ENCODE assay signal across 7 mouse cellular contexts in genomic region chr14:122981831-122982485, GRCm38 (mm10). TPM values are rescaled to one million over a fixed set of nuclear protein-coding genes. Genes with fewer than 3 reads are reported as not detected.
DNase-seq lines count a peak whose midpoint lies in the region; ATAC-seq lines count a peak whose summit lies in the region.

No protein-coding gene starts in this region.

- DNase-seq in testis, postnatal 14 days (ENCODE audit: low spot score) = peak; percentile 24
- DNase-seq in testis, postnatal 10 days (ENCODE audit: low spot score) = no peak
- no peak for DNase-seq in forebrain, embryonic 11.5 days (ENCODE audit: low spot score)
- DNase-seq in liver, embryonic 13.5 days = no peak
- no peak for DNase-seq in ovary, postnatal 14 days (ENCODE audit: low spot score)
- DNase-seq in gastrocnemius, postnatal 25 days = no peak

- H3K9me3 ChIP-seq in forebrain, embryonic 11.5 days (ENCODE audit: control insufficient read depth, low read length) = no peaks in the 10 kb centered on the region
- no peaks in the 10 kb centered on the region for H3K9me3 ChIP-seq in liver, embryonic 13.5 days (replicated peaks)

- H3K4me3 ChIP-seq in forebrain, embryonic 11.5 days (ENCODE audit: low read depth, low read length) = peak overlapping the region; percentile 67
- peak overlapping the region; percentile 70 for H3K4me3 ChIP-seq in liver, embryonic 13.5 days (replicated peaks)

- H3K36me3 ChIP-seq in forebrain, embryonic 11.5 days (ENCODE audit: control insufficient read depth, insufficient read depth, low read length) = no peaks in the 10 kb centered on the region
- H3K36me3 ChIP-seq in liver, embryonic 13.5 days = no peaks in the 10 kb centered on the region

- peak overlapping the region; percentile 94 for H3K4me2 ChIP-seq in forebrain, embryonic 11.5 days (ENCODE audit: low read depth, low read length, severe bottlenecking)
- H3K4me2 ChIP-seq in liver, embryonic 13.5 days = peak overlapping the region; percentile 97

- no peak for ATAC-seq in forebrain, embryonic 11.5 days (replicated peaks; ENCODE audit: low FRiP score)
- ATAC-seq in liver, embryonic 13.5 days (ENCODE audit: low read depth) = no peak
- ATAC-seq in frontal cortex, adult (ENCODE audit: low TSS enrichment) = no peak

- WGBS in forebrain, embryonic 11.5 days = 26% methylated on average over 8 of the region's 8 CpGs
- WGBS in liver, embryonic 13.5 days (ENCODE audit: insufficient replicate concordance) = 49% methylated on average over 8 of the region's 8 CpGs

- peaks cover 7% of the 10 kb centered on the region for H3K4me1 ChIP-seq in forebrain, embryonic 11.5 days (replicated peaks; ENCODE audit: control insufficient read depth, insufficient read depth, low read length)
- H3K4me1 ChIP-seq in liver, embryonic 13.5 days (replicated peaks) = peaks cover 20% of the 10 kb centered on the region

- H3K9ac ChIP-seq in forebrain, embryonic 11.5 days (ENCODE audit: low read length) = peak overlapping the region; percentile 80
- peak overlapping the region; percentile 79 for H3K9ac ChIP-seq in liver, embryonic 13.5 days

- H3K27ac ChIP-seq in forebrain, embryonic 11.5 days (ENCODE audit: low read depth, low read length) = no peak overlapping the region
- H3K27ac ChIP-seq in liver, embryonic 13.5 days = no peak overlapping the region

- no peaks in the 10 kb centered on the region; the same call in 1 of the 2 replicates for H3K27me3 ChIP-seq in forebrain, embryonic 11.5 days (ENCODE audit: control insufficient read depth, insufficient read depth, low read length)
- peaks cover 11% of the 10 kb centered on the region for H3K27me3 ChIP-seq in liver, embryonic 13.5 days

RNA-seq across cellular contexts. Expression of gene Tmtc4, which starts 1.9 kb away (rescaled TPM):
- 31.8 and 37.2 TPM in 2 replicates for polyA plus RNA-seq in forebrain, embryonic 11.5 days (2014; fragmentation: Nextera tagmentation; extraction: Ambion mirVana)
- polyA plus RNA-seq in liver, embryonic 13.5 days (2015; fragmentation: Nextera tagmentation; extraction: Ambion mirVana) = 3.1 and 3.9 TPM in 2 replicates
- total RNA-seq in gastrocnemius, postnatal 25 days (2021) = 1 to 10 TPM; 2.8 to 3.2 TPM
